In the genomic region with DNA sequence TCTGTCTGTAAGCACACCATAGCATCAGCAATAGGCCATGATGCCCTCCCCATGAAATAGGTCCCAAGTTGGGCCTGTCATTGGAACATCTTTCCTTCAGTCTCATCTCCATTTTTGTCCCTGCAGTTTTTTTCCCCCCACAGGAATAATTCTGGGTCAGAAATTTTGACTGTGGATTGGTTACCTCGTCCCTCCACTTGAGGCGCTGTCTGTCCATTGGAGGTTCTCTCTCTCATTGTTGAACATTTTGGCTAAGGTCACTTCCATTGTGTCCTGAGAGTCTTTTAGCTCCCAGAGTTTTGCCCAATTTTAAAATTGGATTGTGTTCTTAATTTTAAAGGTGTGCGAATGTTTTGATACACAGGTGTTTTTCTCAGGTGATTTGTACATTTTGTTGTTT, we compare ENCODE assay signal across 13 mouse cellular contexts. TPM values are rescaled to one million over a fixed set of nuclear protein-coding genes. Genes with fewer than 3 reads are reported as not detected.
DNase-seq lines count a peak whose midpoint lies in the region; ATAC-seq and TF ChIP-seq lines count a peak whose summit lies in the region.
"Had no signal": no experiment of that assay in that cellular context is flagged by ENCODE, and none has a peak within 500 bp of the region (broad histone marks: within the 10 kb centered on the region; RNA-seq: fewer than 3 reads in every experiment).

No protein-coding gene starts in this region.

- TF ChIP-seq CTCF in Patski (IDR thresholded peaks at IDR 0.05) = peak; percentile 52

- peak; percentile 31 for DNase-seq in hindbrain, embryonic 11.5 days (ENCODE audit: low spot score)
- no peak for DNase-seq in hindbrain, embryonic 14.5 days (ENCODE audit: low spot score)
- peak; percentile 15 for DNase-seq in midbrain, embryonic 14.5 days
- no peak for DNase-seq in Patski (ENCODE audit: low read depth, low spot score)
- DNase-seq in retina, embryonic 14.5 days (ENCODE audit: low spot score) = peak; percentile 26
- no peak for DNase-seq in urinary bladder, postnatal 36 days (ENCODE audit: low spot score in 2 of 2)
- no peak for DNase-seq in heart, adult 9 months (ENCODE audit: low spot score in 2 of 2)
- DNase-seq: heart, postnatal 4 days; kidney, postnatal 25 days; right cerebral cortex, postnatal 14 days had no signal

- H3K9ac ChIP-seq in hindbrain, embryonic 11.5 days (ENCODE audit: low read depth, low read length) = no peak overlapping the region
- H3K9ac ChIP-seq in hindbrain, embryonic 14.5 days = no peak overlapping the region
- H3K9ac ChIP-seq in midbrain, embryonic 14.5 days (replicated peaks; ENCODE audit: low read length) = no peak overlapping the region
- H3K9ac ChIP-seq in midbrain, embryonic 13.5 days (replicated peaks) = no peak overlapping the region
- H3K9ac ChIP-seq: forebrain, embryonic 12.5 days; liver, embryonic 15.5 days had no signal

- WGBS in hindbrain, embryonic 11.5 days = 76% methylated on average over 3 of the region's 3 CpGs
- WGBS in hindbrain, embryonic 14.5 days = 72% methylated on average over 3 of the region's 3 CpGs
- 68% methylated on average over 3 of the region's 3 CpGs for WGBS in midbrain, embryonic 14.5 days
- WGBS in midbrain, embryonic 13.5 days = 68% methylated on average over 3 of the region's 3 CpGs

- ATAC-seq in hindbrain, embryonic 11.5 days (ENCODE audit: low FRiP score) = no peak
- ATAC-seq in hindbrain, embryonic 14.5 days (ENCODE audit: low FRiP score) = no peak
- no peak for ATAC-seq in midbrain, embryonic 14.5 days (ENCODE audit: low FRiP score, low TSS enrichment)
- no peak for ATAC-seq in midbrain, embryonic 13.5 days
- no peak for ATAC-seq in Patski

- H3K27me3 ChIP-seq in hindbrain, embryonic 11.5 days (ENCODE audit: control insufficient read depth, insufficient read depth, low read length) = no peaks in the 10 kb centered on the region
- H3K27me3 ChIP-seq in hindbrain, embryonic 14.5 days (ENCODE audit: control insufficient read depth, insufficient read depth, low read length) = no peaks in the 10 kb centered on the region
- no peaks in the 10 kb centered on the region for H3K27me3 ChIP-seq in midbrain, embryonic 14.5 days (ENCODE audit: control insufficient read depth, insufficient read depth, low read length)
- no peaks in the 10 kb centered on the region for H3K27me3 ChIP-seq in midbrain, embryonic 13.5 days
- H3K27me3 ChIP-seq in Patski = no peaks in the 10 kb centered on the region
- H3K27me3 ChIP-seq: forebrain, embryonic 12.5 days; liver, embryonic 15.5 days had no signal

- H3K27ac ChIP-seq in hindbrain, embryonic 11.5 days (ENCODE audit: low read depth, low read length) = no peak overlapping the region
- H3K27ac ChIP-seq in hindbrain, embryonic 14.5 days = no peak overlapping the region
- H3K27ac ChIP-seq in midbrain, embryonic 14.5 days (replicated peaks; ENCODE audit: low read depth, low read length) = no peak overlapping the region
- H3K27ac ChIP-seq in midbrain, embryonic 13.5 days = no peak overlapping the region
- H3K27ac ChIP-seq: forebrain, embryonic 12.5 days; liver, embryonic 15.5 days had no signal

- H3K4me3 ChIP-seq in hindbrain, embryonic 11.5 days (ENCODE audit: low read depth, low read length) = no peak overlapping the region
- H3K4me3 ChIP-seq in hindbrain, embryonic 14.5 days (replicated peaks; ENCODE audit: low read length) = no peak overlapping the region
- H3K4me3 ChIP-seq in midbrain, embryonic 14.5 days (replicated peaks; ENCODE audit: low read depth, low read length) = no peak overlapping the region
- no peak overlapping the region for H3K4me3 ChIP-seq in midbrain, embryonic 13.5 days (replicated peaks)
- H3K4me3 ChIP-seq: forebrain, embryonic 12.5 days; liver, embryonic 15.5 days had no signal

- H3K4me2 ChIP-seq in hindbrain, embryonic 11.5 days (replicated peaks; ENCODE audit: low read depth, low read length) = no peak overlapping the region
- no peak overlapping the region for H3K4me2 ChIP-seq in hindbrain, embryonic 14.5 days (replicated peaks)
- no peak overlapping the region for H3K4me2 ChIP-seq in midbrain, embryonic 14.5 days (ENCODE audit: low read length)
- H3K4me2 ChIP-seq in midbrain, embryonic 13.5 days (replicated peaks) = no peak overlapping the region
- H3K4me2 ChIP-seq: forebrain, embryonic 12.5 days; liver, embryonic 15.5 days had no signal

- H3K36me3 ChIP-seq in hindbrain, embryonic 11.5 days (ENCODE audit: control insufficient read depth, insufficient read depth, low read length) = no peaks in the 10 kb centered on the region; the same call in 1 of the 2 replicates
- peaks cover 39% of the 10 kb centered on the region for H3K36me3 ChIP-seq in hindbrain, embryonic 14.5 days (replicated peaks; ENCODE audit: control insufficient read depth, insufficient read depth)
- H3K36me3 ChIP-seq in midbrain, embryonic 14.5 days (ENCODE audit: control insufficient read depth, insufficient read depth, low read length) = peaks cover 21% of the 10 kb centered on the region
- H3K36me3 ChIP-seq in midbrain, embryonic 13.5 days = peaks cover 20% of the 10 kb centered on the region

- POLR2A ChIA-PET in Patski (lab: Charles Lee) = no interaction called here

- CTCF ChIA-PET in Patski (lab: Charles Lee) = no interaction called here

- in situ Hi-C loops in Patski (cut with MboI; ENCODE audit: low pct_unique_long_range_greater_than_20kb) = no loop called here

- H3K9me3 ChIP-seq in hindbrain, embryonic 11.5 days (ENCODE audit: control insufficient read depth, low read length) = no peaks in the 10 kb centered on the region
- H3K9me3 ChIP-seq in hindbrain, embryonic 14.5 days (ENCODE audit: control insufficient read depth, low read length) = no peaks in the 10 kb centered on the region
- H3K9me3 ChIP-seq in midbrain, embryonic 14.5 days (ENCODE audit: control insufficient read depth, low read length) = no peaks in the 10 kb centered on the region
- H3K9me3 ChIP-seq in midbrain, embryonic 13.5 days = no peaks in the 10 kb centered on the region
- H3K9me3 ChIP-seq: forebrain, embryonic 12.5 days; liver, embryonic 15.5 days had no signal

- no peaks in the 10 kb centered on the region for H3K4me1 ChIP-seq in hindbrain, embryonic 11.5 days (replicated peaks; ENCODE audit: control insufficient read depth, insufficient read depth, low read length)
- H3K4me1 ChIP-seq in hindbrain, embryonic 14.5 days (replicated peaks; ENCODE audit: control insufficient read depth, insufficient read depth, low read length) = no peaks in the 10 kb centered on the region
- no peaks in the 10 kb centered on the region for H3K4me1 ChIP-seq in midbrain, embryonic 14.5 days (ENCODE audit: control insufficient read depth, insufficient read depth, low read length)
- peaks cover 6% of the 10 kb centered on the region; the same call in 1 of the 2 replicates for H3K4me1 ChIP-seq in midbrain, embryonic 13.5 days (replicated peaks)
- H3K4me1 ChIP-seq: forebrain, embryonic 12.5 days; liver, embryonic 15.5 days had no signal

RNA-seq across cellular contexts. Expression of a gene that starts 16.4 kb away (rescaled TPM):
- polyA plus RNA-seq in hindbrain, embryonic 11.5 days (2014; fragmentation: Nextera tagmentation; extraction: Ambion mirVana) = 7.9 and 10.9 TPM in 2 replicates
- 10.3 and 13.4 TPM in 2 replicates for polyA plus RNA-seq in hindbrain, embryonic 14.5 days (2014; fragmentation: Nextera tagmentation; extraction: Ambion mirVana)
- 12.7 and 13.3 TPM in 2 replicates for polyA plus RNA-seq in midbrain, embryonic 14.5 days (2014; fragmentation: Nextera tagmentation; extraction: Ambion mirVana)
- polyA plus RNA-seq in midbrain, embryonic 13.5 days (2015; fragmentation: Nextera tagmentation; extraction: Ambion mirVana) = 9.4 and 10.3 TPM in 2 replicates
- 9.4 TPM for polyA plus RNA-seq in Patski (2021)

Comparison
In these comparisons a context has a peak if more than half of its experiments do, and no peak if none do; other contexts are left out.
1. DNase-seq: peak in hindbrain, embryonic 11.5 days (single experiment), midbrain, embryonic 14.5 days (single experiment) and retina, embryonic 14.5 days (single experiment); none in hindbrain, embryonic 14.5 days (single experiment), Patski (single experiment), urinary bladder, postnatal 36 days (0 of 2) and heart, adult 9 months (0 of 2).